Mouse (Mus musculus): Measurements from ENCODE around the gene Nisch. TPM values are rescaled to one million over a fixed set of nuclear protein-coding genes. Genes with fewer than 3 reads are reported as not detected.

Gene Nisch
- total RNA-seq, 2 experiments from 2014 or later, result 234 to 236 TPM

GRCm38 (mm10) chr14:31195521-31195920 lies 21.2 kb downstream of the Nisch start:
- intact Hi-C loops (cut with DNase I), result loop anchor here (2.0 to 10.0 kb wide), 2 partner anchors 67 to 171 kb away; partner anchors contain the start of gene Smim4
- DNase-seq, result no peak

GRCm38 (mm10) chr14:31194891-31195513 lies 21.7 kb downstream of the Nisch start:
- peak; percentile 92 to 93 for DNase-seq
- intact Hi-C loops (cut with DNase I), result loop anchor here (2.0 to 10.0 kb wide), 2 partner anchors 66 to 170 kb away; partner anchors contain the start of gene Smim4

GRCm38 (mm10) chr14:31194441-31194840 lies 22.3 kb downstream of the Nisch start:
- DNase-seq, result no peak
- intact Hi-C loops (cut with DNase I), result loop anchor here (2.0 to 10.0 kb wide), 2 partner anchors 66 to 170 kb away; partner anchors contain the start of gene Smim4

GRCm38 (mm10) chr14:31193791-31194190 lies 23.0 kb downstream of the Nisch start:
- DNase-seq, result peak in 1 of 2 experiments; percentile 32
- intact Hi-C loops (cut with DNase I), result loop anchor here (2.0 to 10.0 kb wide), 2 partner anchors 65 to 169 kb away; partner anchors contain the start of gene Smim4

- intact Hi-C loops (cut with DNase I), result loop anchor here (10.0 kb wide), 1 partner anchor 167 kb away; no protein-coding TSS in a partner anchor
Measured at GRCm38 (mm10) chr14:31191936-31192335, 24.8 kb downstream of the Nisch start.

GRCm38 (mm10) chr14:31189348-31189747 lies 27.4 kb downstream of the Nisch start:
- intact Hi-C loops (cut with DNase I), result no loop called here
- no peak for DNase-seq

More at GRCm38 (mm10) chr14:31191936-31192335, 24.8 kb downstream of the Nisch start:
- DNase-seq, result peak in 1 of 2 experiments; percentile 49

- DNase-seq, result no peak
- intact Hi-C loops (cut with DNase I), result no loop called here
Measured at GRCm38 (mm10) chr14:31188771-31189181, 28.0 kb downstream of the Nisch start.

GRCm38 (mm10) chr14:31186656-31187055 lies 30.1 kb downstream of the Nisch start:
- DNase-seq, result peak; percentile 72 to 78
- intact Hi-C loops (cut with DNase I), result no loop called here

- no peak for DNase-seq
- intact Hi-C loops (cut with DNase I), result no loop called here
Measured at GRCm38 (mm10) chr14:31184195-31184594, 32.6 kb downstream of the Nisch start.

- DNase-seq, result no peak
- intact Hi-C loops (cut with DNase I), result no loop called here
Measured at GRCm38 (mm10) chr14:31183541-31183940, 33.2 kb downstream of the Nisch start.

GRCm38 (mm10) chr14:31182786-31183290 lies 33.9 kb downstream of the Nisch start:
- intact Hi-C loops (cut with DNase I), result no loop called here
- no peak for DNase-seq

- intact Hi-C loops (cut with DNase I), result no loop called here
- no peak for DNase-seq
Measured at GRCm38 (mm10) chr14:31181512-31181911, 35.2 kb downstream of the Nisch start.

GRCm38 (mm10) chr14:31179677-31180365 lies 36.9 kb downstream of the Nisch start:
- peak in 1 of 2 experiments; percentile 51 for DNase-seq
- intact Hi-C loops (cut with DNase I), result no loop called here

GRCm38 (mm10) chr14:31177715-31178114 lies 39.0 kb downstream of the Nisch start:
- intact Hi-C loops (cut with DNase I), result no loop called here
- DNase-seq, result no peak

GRCm38 (mm10) chr14:31177287-31177686 lies 39.5 kb downstream of the Nisch start:
- intact Hi-C loops (cut with DNase I), result no loop called here
- DNase-seq, result no peak

- intact Hi-C loops (cut with DNase I), result no loop called here
- no peak for DNase-seq
Measured at GRCm38 (mm10) chr14:31173537-31173936, 43.2 kb downstream of the Nisch start.

- intact Hi-C loops (cut with DNase I), result no loop called here
- DNase-seq, result no peak
Measured at GRCm38 (mm10) chr14:31172781-31173455, 43.8 kb downstream of the Nisch start.

GRCm38 (mm10) chr14:31171821-31172220 lies 44.9 kb downstream of the Nisch start:
- no peak for DNase-seq
- intact Hi-C loops (cut with DNase I), result no loop called here

- no peak for DNase-seq
- intact Hi-C loops (cut with DNase I), result no loop called here
Measured at GRCm38 (mm10) chr14:31171386-31171785, 45.4 kb downstream of the Nisch start.

- intact Hi-C loops (cut with DNase I), result no loop called here
- DNase-seq, result no peak
Measured at GRCm38 (mm10) chr14:31170963-31171362, 45.8 kb downstream of the Nisch start.

- DNase-seq, result no peak
- intact Hi-C loops (cut with DNase I), result no loop called here
Measured at GRCm38 (mm10) chr14:31169508-31169907, 47.2 kb downstream of the Nisch start.
